ENCODE assay signal across 29 mouse cellular contexts in the genomic region with DNA sequence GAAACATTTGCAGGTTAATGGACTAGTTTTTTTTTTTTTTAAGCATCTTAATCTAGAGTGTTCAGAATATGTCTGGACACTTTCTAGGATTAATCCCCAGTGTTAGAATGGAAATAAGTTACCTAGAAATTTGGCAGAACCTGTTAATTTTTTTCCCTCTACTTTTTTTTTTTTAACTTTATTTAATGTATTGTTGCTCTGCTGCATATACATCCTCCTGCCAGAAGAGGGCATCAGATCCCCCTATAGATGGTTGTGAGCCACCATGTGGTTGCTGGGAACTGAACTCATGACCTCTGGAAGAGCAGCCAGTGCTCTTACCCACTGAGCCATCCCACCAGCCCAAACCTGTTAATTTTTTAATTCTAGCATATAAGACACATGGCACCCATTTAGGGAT. TPM values are rescaled to one million over a fixed set of nuclear protein-coding genes. Genes with fewer than 3 reads are reported as not detected.
DNase-seq lines count a peak whose midpoint lies in the region; ATAC-seq and TF ChIP-seq lines count a peak whose summit lies in the region.
"Had no signal": no experiment of that assay in that cellular context is flagged by ENCODE, and none has a peak within 500 bp of the region (broad histone marks: within the 10 kb centered on the region; RNA-seq: fewer than 3 reads in every experiment).

No protein-coding gene starts in this region.

- H3K9me3 ChIP-seq in heart, postnatal 0 days (replicated peaks; ENCODE audit: control insufficient read depth, low read length), result no peaks in the 10 kb centered on the region; the same call in 1 of the 2 replicates
- H3K9me3 ChIP-seq in liver, embryonic 14.5 days (ENCODE audit: control insufficient read depth, low read length), result no peaks in the 10 kb centered on the region
- no peaks in the 10 kb centered on the region for H3K9me3 ChIP-seq in liver, embryonic 12.5 days (replicated peaks)
- peaks cover 18% of the 10 kb centered on the region; the same call in 1 of the 2 replicates for H3K9me3 ChIP-seq in E14TG2a.4 (ENCODE audit: low read length)
- H3K9me3 ChIP-seq in forebrain, embryonic 14.5 days (replicated peaks; ENCODE audit: control insufficient read depth, low read length), result no peaks in the 10 kb centered on the region
- H3K9me3 ChIP-seq: forebrain, embryonic 15.5 days; limb, embryonic 12.5 days; liver, embryonic 15.5 days; midbrain, embryonic 15.5 days; neural tube, embryonic 15.5 days; stomach, embryonic 15.5 days had no signal

- no peak overlapping the region for H3K4me2 ChIP-seq in heart, postnatal 0 days (ENCODE audit: low read depth, low read length)
- no peak overlapping the region for H3K4me2 ChIP-seq in liver, embryonic 14.5 days (ENCODE audit: low read depth)
- no peak overlapping the region for H3K4me2 ChIP-seq in liver, embryonic 12.5 days
- H3K4me2 ChIP-seq in forebrain, embryonic 14.5 days (ENCODE audit: low read length), result no peak overlapping the region
- H3K4me2 ChIP-seq: embryonic facial prominence, embryonic 12.5 days; forebrain, embryonic 15.5 days; heart, embryonic 11.5 days; limb, embryonic 12.5 days; liver, embryonic 15.5 days; midbrain, embryonic 15.5 days; neural tube, embryonic 15.5 days; stomach, embryonic 15.5 days had no signal

- H3K27ac ChIP-seq in heart, postnatal 0 days (ENCODE audit: low read depth), result no peak overlapping the region
- no peak overlapping the region for H3K27ac ChIP-seq in liver, embryonic 14.5 days
- no peak overlapping the region for H3K27ac ChIP-seq in liver, embryonic 12.5 days
- H3K27ac ChIP-seq in forebrain, embryonic 14.5 days (ENCODE audit: low read depth, low read length), result no peak overlapping the region
- H3K27ac ChIP-seq: embryonic facial prominence, embryonic 12.5 days; forebrain, embryonic 15.5 days; limb, embryonic 12.5 days; liver, embryonic 15.5 days; midbrain, embryonic 15.5 days; neural tube, embryonic 15.5 days; stomach, embryonic 15.5 days had no signal

- H3K4me1 ChIP-seq in heart, postnatal 0 days (ENCODE audit: control insufficient read depth, insufficient read depth), result peaks cover 7% of the 10 kb centered on the region
- no peaks in the 10 kb centered on the region for H3K4me1 ChIP-seq in liver, embryonic 14.5 days (replicated peaks; ENCODE audit: control insufficient read depth in 2 of 2, insufficient read depth in 2 of 2, low read length in 1 of 2)
- H3K4me1 ChIP-seq in liver, embryonic 12.5 days, result peaks cover 19% of the 10 kb centered on the region
- H3K4me1 ChIP-seq in E14TG2a.4 (replicated peaks; ENCODE audit: low read depth, low read length), result peaks cover 28% of the 10 kb centered on the region
- peaks cover 6% of the 10 kb centered on the region; the same call in 1 of the 2 replicates for H3K4me1 ChIP-seq in forebrain, embryonic 14.5 days (ENCODE audit: control insufficient read depth, insufficient read depth, low read length)
- H3K4me1 ChIP-seq: embryonic facial prominence, embryonic 12.5 days; stomach, embryonic 15.5 days had no signal

- no peak overlapping the region for H3K4me3 ChIP-seq in heart, postnatal 0 days (ENCODE audit: low read depth, low read length)
- H3K4me3 ChIP-seq in liver, embryonic 14.5 days (ENCODE audit: insufficient read depth in 1 of 2, low read depth in 2 of 2, low read length in 2 of 2), result no peak overlapping the region
- H3K4me3 ChIP-seq in liver, embryonic 12.5 days, result no peak overlapping the region
- H3K4me3 ChIP-seq in E14TG2a.4 (replicated peaks; ENCODE audit: low read length), result no peak overlapping the region
- H3K4me3 ChIP-seq in forebrain, embryonic 14.5 days (ENCODE audit: low read depth, low read length), result no peak overlapping the region
- H3K4me3 ChIP-seq: embryonic facial prominence, embryonic 12.5 days; erythroblast, embryonic 14.5 days; forebrain, embryonic 15.5 days; limb, embryonic 12.5 days; liver, embryonic 15.5 days; megakaryocyte, embryonic 14.5 days; midbrain, embryonic 15.5 days; neural tube, embryonic 15.5 days; stomach, embryonic 15.5 days had no signal

- no peaks in the 10 kb centered on the region for H3K36me3 ChIP-seq in heart, postnatal 0 days (replicated peaks; ENCODE audit: control insufficient read depth, insufficient read depth, low read length)
- no peaks in the 10 kb centered on the region for H3K36me3 ChIP-seq in liver, embryonic 14.5 days (replicated peaks; ENCODE audit: control insufficient read depth, insufficient read depth, low read depth)
- peaks cover 3% of the 10 kb centered on the region; the same call in 1 of the 2 replicates for H3K36me3 ChIP-seq in liver, embryonic 12.5 days
- H3K36me3 ChIP-seq in E14TG2a.4 (ENCODE audit: insufficient read depth, low read length), result peaks cover 9% of the 10 kb centered on the region; the same call in 1 of the 2 replicates
- no peaks in the 10 kb centered on the region for H3K36me3 ChIP-seq in forebrain, embryonic 14.5 days (ENCODE audit: control insufficient read depth, insufficient read depth, low read length)
- H3K36me3 ChIP-seq: forebrain, embryonic 15.5 days; liver, embryonic 15.5 days; midbrain, embryonic 15.5 days; neural tube, embryonic 15.5 days; stomach, embryonic 15.5 days had no signal

- TF ChIP-seq CTCF in heart, postnatal 0 days (IDR thresholded peaks at IDR 0.05; ENCODE audit: low read depth), result 0 out of 2 replicates have a peak, but pooled peaks have one; percentile 4
- TF ChIP-seq CTCF in liver, embryonic 14.5 days (IDR thresholded peaks at IDR 0.05; ENCODE audit: low read depth), result peak; percentile 36
- peak; percentile 49 for TF ChIP-seq CTCF in E14TG2a.4 (conservative IDR thresholded peaks at IDR 0.05; ENCODE audit: low read length)

- H3K27me3 ChIP-seq in heart, postnatal 0 days (ENCODE audit: control insufficient read depth, insufficient read depth, low read length), result no peaks in the 10 kb centered on the region
- H3K27me3 ChIP-seq in liver, embryonic 14.5 days (ENCODE audit: control insufficient read depth, insufficient read depth, low read length), result no peaks in the 10 kb centered on the region
- no peaks in the 10 kb centered on the region for H3K27me3 ChIP-seq in liver, embryonic 12.5 days (replicated peaks)
- H3K27me3 ChIP-seq in E14TG2a.4 (ENCODE audit: insufficient read depth, low read length), result no peaks in the 10 kb centered on the region
- H3K27me3 ChIP-seq in forebrain, embryonic 14.5 days (replicated peaks; ENCODE audit: control insufficient read depth, insufficient read depth, low read length), result no peaks in the 10 kb centered on the region
- H3K27me3 ChIP-seq: embryonic facial prominence, embryonic 12.5 days; forebrain, embryonic 15.5 days; limb, embryonic 12.5 days; liver, embryonic 15.5 days; megakaryocyte, embryonic 14.5 days; midbrain, embryonic 15.5 days; neural tube, embryonic 15.5 days; stomach, embryonic 15.5 days had no signal

- H3K9ac ChIP-seq in heart, postnatal 0 days (replicated peaks; ENCODE audit: low read depth, low read length), result no peak overlapping the region
- H3K9ac ChIP-seq in liver, embryonic 14.5 days (replicated peaks), result no peak overlapping the region
- no peak overlapping the region for H3K9ac ChIP-seq in liver, embryonic 12.5 days
- H3K9ac ChIP-seq in forebrain, embryonic 14.5 days (ENCODE audit: low read length), result no peak overlapping the region
- H3K9ac ChIP-seq: embryonic facial prominence, embryonic 12.5 days; forebrain, embryonic 15.5 days; limb, embryonic 12.5 days; liver, embryonic 15.5 days; midbrain, embryonic 15.5 days; neural tube, embryonic 15.5 days; stomach, embryonic 15.5 days had no signal

- no peak for TF ChIP-seq EP300 in heart, postnatal 0 days (IDR thresholded peaks at IDR 0.05; ENCODE audit: low read depth)
- no peak for TF ChIP-seq EP300 in liver, embryonic 14.5 days (IDR thresholded peaks at IDR 0.05; ENCODE audit: low read depth)

- DNase-seq in heart, postnatal 0 days (ENCODE audit: low spot score), result no peak
- no peak for DNase-seq in heart, postnatal 4 days
- DNase-seq in liver, embryonic 14.5 days (ENCODE audit: low read depth in 3 of 3, low spot score in 3 of 3), result no peak
- DNase-seq in ZHBTc4 (ENCODE audit: low read depth, low spot score), result peak; percentile 43
- DNase-seq in forebrain, embryonic 14.5 days (ENCODE audit: low spot score), result no peak
- DNase-seq: adrenal gland, postnatal 14 days; cerebellum, adult 11 months; cerebellum, postnatal 10 days; gastrocnemius, postnatal 36 days; heart, postnatal 14 days; kidney, adult 8-10 months; kidney, postnatal 25 days; lung, postnatal 10 days; right cerebral cortex, postnatal 14 days; spleen, adult 18-20 months had no signal

- ATAC-seq in heart, postnatal 0 days (ENCODE audit: insufficient read depth, low read depth), result no peak
- ATAC-seq in liver, embryonic 14.5 days (ENCODE audit: insufficient read depth), result no peak
- no peak for ATAC-seq in liver, embryonic 12.5 days
- ATAC-seq in granulocyte monocyte progenitor cell, adult 5-6 weeks (replicated peaks; ENCODE audit: poor library complexity, severe bottlenecking), result no peak
- ATAC-seq in forebrain, embryonic 14.5 days, result no peak
- ATAC-seq: forebrain, embryonic 15.5 days; hindbrain, embryonic 16.5 days; midbrain, embryonic 15.5 days had no signal

RNA-seq across cellular contexts. Expression of a gene that starts 2.0 kb away (rescaled TPM):
- total RNA-seq in heart, postnatal 0 days (2014; rRNA removed; ENCODE audit: low replicate concordance), result 21.2 and 21.5 TPM in 2 replicates
- polyA plus RNA-seq in heart, postnatal 0 days (2015; fragmentation: Nextera tagmentation; extraction: Ambion mirVana), result 23.9 and 25.3 TPM in 2 replicates
- 10 to 100 TPM; 31.3 to 32.4 TPM for total RNA-seq in heart, postnatal 4 days (2021)
- 2.3 and 2.9 TPM in 2 replicates for polyA plus RNA-seq in liver, embryonic 14.5 days (2012; rRNA removed)
- polyA plus RNA-seq in liver, embryonic 14.5 days (2014; fragmentation: Nextera tagmentation; extraction: Ambion mirVana), result 9.4 and 10.6 TPM in 2 replicates
- 13.5 and 14.9 TPM in 2 replicates for polyA plus RNA-seq in liver, embryonic 12.5 days (2016; fragmentation: Nextera tagmentation; extraction: Ambion mirVana)
- 12.6 and 21.4 TPM in 2 replicates for total RNA-seq in granulocyte monocyte progenitor cell, adult 5-6 weeks (2014; fragmentation: Nextera tagmentation)
- total RNA-seq in granulocyte monocyte progenitor cell, adult 5-6 weeks (2017), result 15.6 and 18.3 TPM in 2 replicates
- polyA plus RNA-seq in forebrain, embryonic 14.5 days (2014; fragmentation: Nextera tagmentation; extraction: Ambion mirVana), result 51.1 and 55.7 TPM in 2 replicates
